Mouse (Mus musculus): Measurements from ENCODE around the gene Snrpd3.

The Snrpd3 gene

DNA sequence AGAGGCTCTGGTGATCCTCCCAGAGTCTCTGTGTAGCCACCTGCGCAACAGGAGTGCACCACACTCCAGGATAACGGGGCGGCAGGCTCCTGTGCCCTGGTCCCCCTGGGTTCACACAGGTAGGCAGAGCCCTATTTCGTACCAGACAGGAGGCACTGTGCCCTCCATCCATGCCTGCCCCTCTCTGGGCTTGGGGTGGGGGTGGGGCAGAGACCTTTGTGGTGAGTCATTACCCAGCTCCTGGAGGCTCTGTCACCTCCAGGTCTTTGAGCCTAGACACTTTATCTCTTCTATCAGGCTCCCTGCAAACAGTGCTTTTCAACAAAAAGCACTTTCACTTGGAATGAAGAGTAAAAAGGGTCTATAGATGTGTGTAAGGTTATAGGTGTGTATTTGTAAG is 51.5 kb downstream of the Snrpd3 start:
- peak in 1 of 2 experiments; percentile 72 for DNase-seq

DNA sequence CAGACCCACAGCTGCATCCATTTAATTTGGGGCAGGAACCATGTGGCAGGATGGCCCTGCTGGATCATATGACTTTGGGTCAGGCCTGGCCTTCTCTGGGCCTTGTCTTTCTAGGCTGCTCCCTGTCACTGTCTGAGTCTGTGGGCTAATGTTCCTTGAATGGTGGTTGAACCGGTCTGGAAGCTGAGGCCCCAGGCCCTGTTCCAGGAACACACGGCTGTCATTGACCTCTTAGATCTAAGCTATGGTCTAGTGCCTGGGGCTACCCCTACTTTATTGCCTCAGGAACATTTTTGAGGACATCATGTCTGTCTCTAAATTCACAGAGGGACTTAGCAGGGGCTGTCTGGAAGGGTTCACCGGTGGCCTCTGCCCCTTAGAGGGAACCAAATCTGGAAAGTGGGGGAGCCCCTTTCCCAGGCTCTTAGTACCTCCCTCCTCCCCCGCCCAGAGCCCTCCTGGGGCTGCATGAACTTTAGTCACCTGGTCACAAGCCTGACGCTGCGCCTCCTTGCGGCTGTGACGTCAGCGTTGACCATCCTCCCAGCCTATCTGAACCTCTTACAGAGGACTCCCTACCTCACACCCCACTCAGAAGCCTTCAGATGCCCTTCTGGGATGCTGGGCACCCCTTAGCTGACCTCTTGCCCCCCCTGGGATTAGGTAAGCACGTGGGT is 53.8 kb downstream of the Snrpd3 start:
- DNase-seq = peak; percentile 81 to 94

DNA sequence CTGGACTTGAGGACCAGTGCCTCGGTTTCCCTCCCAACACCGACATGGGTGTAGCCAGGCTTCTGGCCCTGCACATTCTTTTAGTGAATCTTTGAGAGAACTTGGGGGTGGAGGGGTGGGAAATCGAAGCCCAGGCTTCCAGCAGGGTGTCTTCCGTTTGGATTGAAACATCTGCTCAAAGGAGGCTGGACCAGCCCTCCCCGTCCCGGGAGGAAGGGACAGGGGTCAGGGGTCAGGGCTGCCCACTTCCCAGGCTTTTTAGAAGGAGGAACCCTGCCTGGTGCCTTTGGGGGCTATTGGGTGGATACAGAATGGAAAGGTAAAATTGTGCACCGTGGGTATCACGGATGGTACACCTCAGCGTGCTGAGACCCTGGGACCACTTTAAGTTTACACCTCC is 54.6 kb downstream of the Snrpd3 start:
- DNase-seq = peak in 1 of 2 experiments; percentile 55

DNA sequence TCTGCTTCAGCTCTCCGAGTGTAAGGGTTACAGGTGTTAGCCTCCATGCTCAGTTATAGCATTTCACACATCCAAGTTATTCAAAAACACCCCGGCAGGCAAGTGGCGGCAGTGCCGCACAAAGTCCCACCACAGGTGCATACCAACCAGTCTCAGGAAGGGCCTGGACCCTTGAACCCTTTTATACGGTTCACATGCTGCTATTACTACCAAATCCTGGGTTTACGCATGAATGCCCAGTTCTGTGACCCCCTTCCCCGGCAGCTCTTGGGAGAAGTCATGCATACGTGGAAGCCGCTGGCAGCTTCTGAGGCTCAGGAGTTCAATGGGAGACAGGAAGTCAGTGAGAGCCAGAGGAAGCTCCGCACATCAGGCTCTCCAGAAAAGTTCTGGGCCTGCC is 55.8 kb downstream of the Snrpd3 start:
- peak; percentile 77 to 92 for DNase-seq

DNA sequence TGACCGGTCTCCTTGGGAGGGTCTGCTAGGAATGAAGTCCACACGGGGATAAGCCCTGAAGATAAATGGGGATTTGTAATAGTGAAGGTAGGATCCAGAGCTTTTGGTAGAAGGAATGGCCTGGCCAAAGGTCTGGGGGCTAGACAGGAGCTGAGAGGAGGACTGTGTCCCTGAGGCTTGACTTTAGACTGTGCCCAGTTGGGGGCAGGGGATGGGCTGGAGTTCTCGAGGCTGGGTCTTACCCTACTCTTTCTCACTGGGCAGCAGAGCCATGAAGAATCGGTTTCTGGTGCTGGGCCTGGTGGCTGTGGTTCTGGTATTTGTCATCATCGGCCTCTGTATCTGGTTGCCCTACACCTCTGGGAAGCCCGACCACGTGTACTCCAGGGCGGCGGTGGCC is 56.6 kb downstream of the Snrpd3 start:
- peak; percentile 35 to 76 for DNase-seq

DNA sequence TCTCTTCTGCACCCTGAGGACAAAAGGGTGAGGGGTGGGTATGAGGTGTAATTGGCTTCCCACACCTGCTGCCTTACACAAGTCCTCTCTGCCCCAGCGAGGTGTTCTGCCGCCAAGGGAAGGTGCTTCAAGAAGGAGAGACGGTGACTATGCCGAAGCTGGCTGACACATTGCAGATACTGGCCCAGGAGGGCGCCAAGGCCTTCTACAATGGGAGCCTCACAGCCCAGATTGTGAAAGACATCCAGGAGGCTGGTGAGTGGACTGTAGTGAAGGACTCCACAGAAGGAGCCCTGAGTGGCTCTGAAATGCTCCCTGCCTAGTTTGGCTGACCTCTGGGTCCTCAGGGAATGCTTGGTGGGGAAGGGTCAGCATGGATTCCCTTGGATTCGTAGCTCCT is 61.8 kb downstream of the Snrpd3 start:
- DNase-seq = no peak

DNA sequence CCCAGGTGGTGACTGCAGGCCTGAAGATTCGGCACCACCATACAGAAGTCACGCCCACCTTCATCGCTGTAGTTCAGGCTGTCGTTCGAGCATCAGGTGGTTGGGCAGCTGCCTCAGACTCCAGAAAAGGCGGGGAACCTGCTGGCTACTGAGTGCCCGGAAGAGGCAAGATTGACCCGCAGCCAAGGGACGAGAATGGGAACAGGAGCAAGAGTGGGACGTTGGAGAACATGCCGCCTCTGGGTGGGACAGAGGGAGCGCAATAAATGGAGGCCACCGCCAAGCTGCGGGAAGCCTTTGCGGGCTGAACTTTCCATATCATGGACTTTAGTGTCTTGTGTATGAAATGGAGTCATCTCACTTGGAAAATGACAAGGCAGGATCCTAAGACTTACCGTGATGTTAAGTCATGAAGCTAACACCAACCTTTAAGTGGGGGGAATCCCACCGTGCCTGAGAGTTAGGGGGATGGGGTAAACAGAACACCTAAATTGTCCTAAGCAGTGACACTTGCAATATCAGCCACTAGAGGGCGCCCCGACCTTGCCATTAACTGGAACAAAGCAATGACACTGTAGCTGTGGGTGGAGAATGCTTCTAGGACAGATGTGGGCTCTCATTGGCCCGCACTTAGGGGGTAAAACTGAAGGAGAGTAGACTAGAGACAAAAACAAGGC is 68.7 kb downstream of the Snrpd3 start:
- DNase-seq = peak; percentile 85 to 95

DNA sequence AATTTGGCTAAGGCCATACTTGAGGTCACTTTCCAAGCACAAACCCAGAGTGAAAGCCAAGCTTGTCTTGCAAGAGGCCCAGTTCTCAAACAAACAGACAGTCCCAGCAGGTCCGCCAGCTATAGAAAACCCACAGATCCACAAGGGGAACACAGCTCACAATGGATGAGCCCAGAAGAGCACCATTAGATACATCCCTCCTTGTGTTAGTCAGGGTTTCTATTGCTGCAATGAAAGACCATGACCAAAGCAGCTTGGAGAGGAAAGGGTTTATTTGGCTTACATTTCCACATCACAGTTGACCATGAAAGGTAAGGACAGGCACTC is 69.2 kb downstream of the Snrpd3 start:
- DNase-seq = no peak

Measured in kidney, postnatal 25 days (tissue).